Mouse (Mus musculus): ENCODE data around the gene Ipmk. TPM values are rescaled to one million over a fixed set of nuclear protein-coding genes. Genes with fewer than 3 reads are reported as not detected.

Gene Ipmk
- polyA plus RNA-seq, 1 experiment from 2014 or later: 11.7 TPM

- Histone ChIP-seq H3K4me1 (no peaks in the 10 kb centered on the region), H3K27ac (no peak overlapping the region), H3K36me3 (peaks cover 31% of the 10 kb centered on the region), H3K4me3 (no peak overlapping the region), H3K27me3 (ENCODE audit: insufficient read depth, poor library complexity, severe bottlenecking) (no peaks in the 10 kb centered on the region), H3K9me3 (no peaks in the 10 kb centered on the region)
- no peak for DNase-seq (ENCODE audit: low spot score)
- 86% methylated on average over 6 of the region's 6 CpGs for whole genome bisulfite sequencing
These were observed 19.2 kb upstream of the Ipmk start for GRCm38 (mm10) chr10:71328382-71328781.

GRCm38 (mm10) chr10:71328870-71329269 is 18.7 kb upstream of the Ipmk start:
- Histone ChIP-seq H3K9me3 (no peaks in the 10 kb centered on the region), H3K36me3 (peaks cover 36% of the 10 kb centered on the region), H3K4me1 (no peaks in the 10 kb centered on the region), H3K27ac (no peak overlapping the region), H3K4me3 (no peak overlapping the region), H3K27me3 (ENCODE audit: insufficient read depth, poor library complexity, severe bottlenecking) (no peaks in the 10 kb centered on the region)
- DNase-seq (ENCODE audit: low spot score): peak; percentile 7
- 85% methylated on average over 5 of the region's 5 CpGs for WGBS

- H3K4me3 ChIP-seq: no peak overlapping the region
- WGBS: 93% methylated on average over 6 of the region's 6 CpGs
- no peaks in the 10 kb centered on the region for H3K27me3 ChIP-seq (ENCODE audit: insufficient read depth, poor library complexity, severe bottlenecking)
- no peaks in the 10 kb centered on the region for H3K9me3 ChIP-seq
- peak; percentile 53 for DNase-seq (ENCODE audit: low spot score)
- H3K4me1 ChIP-seq: no peaks in the 10 kb centered on the region
- H3K27ac ChIP-seq: no peak overlapping the region
- H3K36me3 ChIP-seq: peaks cover 40% of the 10 kb centered on the region
These were observed 18.3 kb upstream of the Ipmk start for GRCm38 (mm10) chr10:71329295-71329694.

- Histone ChIP-seq H3K27ac (no peak overlapping the region), H3K27me3 (ENCODE audit: insufficient read depth, poor library complexity, severe bottlenecking) (no peaks in the 10 kb centered on the region), H3K4me1 (no peaks in the 10 kb centered on the region), H3K9me3 (no peaks in the 10 kb centered on the region), H3K36me3 (peaks cover 48% of the 10 kb centered on the region), H3K4me3 (no peak overlapping the region)
- WGBS: 91% methylated on average over 12 of the region's 12 CpGs
- peak; percentile 50 for DNase-seq (ENCODE audit: low spot score)
These were observed 17.5 kb upstream of the Ipmk start for GRCm38 (mm10) chr10:71330070-71330469.

DNA sequence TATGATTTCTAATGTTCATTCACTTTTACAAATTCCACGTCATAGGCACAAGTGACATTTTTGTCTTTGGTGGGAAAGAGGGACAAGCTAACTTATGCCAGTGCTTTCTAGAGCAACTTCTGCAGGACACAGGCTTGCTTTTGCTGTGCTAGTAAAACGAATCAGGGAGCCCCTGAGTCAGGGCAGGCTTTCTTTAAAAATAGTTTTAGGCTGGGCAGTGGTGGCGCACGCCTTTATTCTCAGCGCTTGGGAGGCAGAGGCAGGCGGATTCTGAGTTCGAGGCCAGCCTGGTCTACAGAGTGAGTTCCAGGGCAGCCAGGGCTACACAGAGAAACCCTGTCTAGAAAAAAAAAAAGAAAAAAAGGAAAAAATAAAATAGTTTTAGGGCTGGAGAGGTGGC is 15.7 kb upstream of the Ipmk start:
- Histone ChIP-seq H3K36me3 (peaks cover 60% of the 10 kb centered on the region), H3K4me1 (no peaks in the 10 kb centered on the region), H3K27ac (no peak overlapping the region), H3K4me3 (no peak overlapping the region), H3K27me3 (ENCODE audit: insufficient read depth, poor library complexity, severe bottlenecking) (no peaks in the 10 kb centered on the region), H3K9me3 (no peaks in the 10 kb centered on the region)
- WGBS: 90% methylated on average over 7 of the region's 7 CpGs
- DNase-seq (ENCODE audit: low spot score): peak; percentile 54

- H3K9me3 ChIP-seq: no peaks in the 10 kb centered on the region
- no peak overlapping the region for H3K4me3 ChIP-seq
- H3K36me3 ChIP-seq: peaks cover 60% of the 10 kb centered on the region
- 92% methylated on average over 4 of the region's 4 CpGs for WGBS
- H3K27ac ChIP-seq: no peak overlapping the region
- no peaks in the 10 kb centered on the region for H3K4me1 ChIP-seq
- DNase-seq (ENCODE audit: low spot score): peak; percentile 59
- no peaks in the 10 kb centered on the region for H3K27me3 ChIP-seq (ENCODE audit: insufficient read depth, poor library complexity, severe bottlenecking)
These were observed 15.2 kb upstream of the Ipmk start for GRCm38 (mm10) chr10:71332376-71332775.

- H3K27ac ChIP-seq: no peak overlapping the region
- H3K4me1 ChIP-seq: no peaks in the 10 kb centered on the region
- H3K9me3 ChIP-seq: no peaks in the 10 kb centered on the region
- DNase-seq (ENCODE audit: low spot score): no peak
- H3K4me3 ChIP-seq: no peak overlapping the region
- H3K36me3 ChIP-seq: peaks cover 60% of the 10 kb centered on the region
- WGBS: 91% methylated on average over 9 of the region's 9 CpGs
- no peaks in the 10 kb centered on the region for H3K27me3 ChIP-seq (ENCODE audit: insufficient read depth, poor library complexity, severe bottlenecking)
These were observed 14.7 kb upstream of the Ipmk start for GRCm38 (mm10) chr10:71332859-71333258.

DNA sequence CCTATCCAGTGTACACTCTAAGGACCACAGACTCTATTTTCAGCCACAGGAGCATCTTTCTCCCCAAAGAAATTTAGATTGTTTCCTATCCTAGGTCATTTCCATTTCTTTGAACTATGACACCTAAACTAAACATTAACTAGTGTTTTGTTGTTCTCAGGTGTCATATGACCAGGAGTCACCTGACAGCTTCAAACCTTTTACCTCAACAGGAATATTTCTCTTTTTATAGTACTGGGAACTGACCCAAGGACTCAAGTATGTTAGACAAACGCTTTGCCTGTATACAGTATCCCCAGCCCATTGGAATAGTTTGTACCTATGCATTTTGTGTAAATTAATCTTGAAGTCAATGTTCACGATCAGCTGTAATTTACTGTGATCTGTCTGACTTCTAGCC is 9.8 kb upstream of the Ipmk start:
- H3K27ac ChIP-seq: no peak overlapping the region
- no peak overlapping the region for H3K4me3 ChIP-seq
- H3K9me3 ChIP-seq: no peaks in the 10 kb centered on the region
- peaks cover 36% of the 10 kb centered on the region for H3K36me3 ChIP-seq
- DNase-seq (ENCODE audit: low spot score): no peak
- H3K27me3 ChIP-seq (ENCODE audit: insufficient read depth, poor library complexity, severe bottlenecking): no peaks in the 10 kb centered on the region
- WGBS: 95% methylated on average over 2 of the region's 2 CpGs
- H3K4me1 ChIP-seq: peaks cover 10% of the 10 kb centered on the region; the same call in 1 of the 2 replicates

GRCm38 (mm10) chr10:71338156-71338905 is 9.2 kb upstream of the Ipmk start:
- no peak for DNase-seq (ENCODE audit: low spot score)
- Histone ChIP-seq H3K27me3 (ENCODE audit: insufficient read depth, poor library complexity, severe bottlenecking) (no peaks in the 10 kb centered on the region), H3K9me3 (no peaks in the 10 kb centered on the region), H3K27ac (no peak overlapping the region), H3K4me1 (peaks cover 10% of the 10 kb centered on the region; the same call in 1 of the 2 replicates), H3K4me3 (no peak overlapping the region), H3K36me3 (peaks cover 30% of the 10 kb centered on the region)
- WGBS: 86% methylated on average over 8 of the region's 8 CpGs

- H3K4me3 ChIP-seq: no peak overlapping the region
- H3K36me3 ChIP-seq: peaks cover 18% of the 10 kb centered on the region
- H3K4me1 ChIP-seq: peaks cover 15% of the 10 kb centered on the region; the same call in 1 of the 2 replicates
- H3K27ac ChIP-seq: no peak overlapping the region
- H3K9me3 ChIP-seq: no peaks in the 10 kb centered on the region
- WGBS: 50% methylated on average over 4 of the region's 4 CpGs
- no peak for DNase-seq (ENCODE audit: low spot score)
- no peaks in the 10 kb centered on the region for H3K27me3 ChIP-seq (ENCODE audit: insufficient read depth, poor library complexity, severe bottlenecking)
These were observed 8.1 kb upstream of the Ipmk start for GRCm38 (mm10) chr10:71339463-71339862.

- H3K9me3 ChIP-seq: no peaks in the 10 kb centered on the region
- no peak overlapping the region for H3K27ac ChIP-seq
- H3K4me1 ChIP-seq: peaks cover 21% of the 10 kb centered on the region
- DNase-seq (ENCODE audit: low spot score): no peak
- WGBS: 67% methylated on average over 2 of the region's 2 CpGs
- no peaks in the 10 kb centered on the region for H3K27me3 ChIP-seq (ENCODE audit: insufficient read depth, poor library complexity, severe bottlenecking)
- H3K4me3 ChIP-seq: no peak overlapping the region
- H3K36me3 ChIP-seq: peaks cover 11% of the 10 kb centered on the region
These were observed 7.4 kb upstream of the Ipmk start for GRCm38 (mm10) chr10:71340195-71340594.

DNA sequence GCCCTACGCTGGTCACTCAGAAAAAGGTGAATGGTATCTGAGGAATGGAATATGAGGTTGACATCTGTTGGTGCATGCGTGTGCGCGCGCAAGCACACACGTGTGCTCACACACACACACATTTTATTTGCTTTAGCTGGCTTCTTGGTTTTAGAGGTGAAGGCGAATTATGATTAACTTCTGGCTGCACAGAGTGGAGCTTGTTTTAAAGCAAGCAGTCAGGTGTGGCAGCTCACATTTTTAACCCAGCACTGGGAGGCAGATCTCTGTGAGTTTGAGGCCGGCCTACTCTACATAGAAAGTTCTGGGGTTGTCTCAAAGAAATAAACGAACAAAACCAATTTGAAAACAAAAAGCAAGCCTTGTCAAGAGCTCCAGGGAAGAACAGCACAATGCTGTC is 6.3 kb upstream of the Ipmk start:
- Histone ChIP-seq H3K27ac (no peak overlapping the region), H3K4me3 (no peak overlapping the region), H3K27me3 (ENCODE audit: insufficient read depth, poor library complexity, severe bottlenecking) (no peaks in the 10 kb centered on the region), H3K4me1 (peaks cover 23% of the 10 kb centered on the region), H3K36me3 (peaks cover 1% of the 10 kb centered on the region; the same call in 1 of the 2 replicates), H3K9me3 (no peaks in the 10 kb centered on the region)
- WGBS: 92% methylated on average over 9 of the region's 9 CpGs
- no peak for DNase-seq (ENCODE audit: low spot score)

DNA sequence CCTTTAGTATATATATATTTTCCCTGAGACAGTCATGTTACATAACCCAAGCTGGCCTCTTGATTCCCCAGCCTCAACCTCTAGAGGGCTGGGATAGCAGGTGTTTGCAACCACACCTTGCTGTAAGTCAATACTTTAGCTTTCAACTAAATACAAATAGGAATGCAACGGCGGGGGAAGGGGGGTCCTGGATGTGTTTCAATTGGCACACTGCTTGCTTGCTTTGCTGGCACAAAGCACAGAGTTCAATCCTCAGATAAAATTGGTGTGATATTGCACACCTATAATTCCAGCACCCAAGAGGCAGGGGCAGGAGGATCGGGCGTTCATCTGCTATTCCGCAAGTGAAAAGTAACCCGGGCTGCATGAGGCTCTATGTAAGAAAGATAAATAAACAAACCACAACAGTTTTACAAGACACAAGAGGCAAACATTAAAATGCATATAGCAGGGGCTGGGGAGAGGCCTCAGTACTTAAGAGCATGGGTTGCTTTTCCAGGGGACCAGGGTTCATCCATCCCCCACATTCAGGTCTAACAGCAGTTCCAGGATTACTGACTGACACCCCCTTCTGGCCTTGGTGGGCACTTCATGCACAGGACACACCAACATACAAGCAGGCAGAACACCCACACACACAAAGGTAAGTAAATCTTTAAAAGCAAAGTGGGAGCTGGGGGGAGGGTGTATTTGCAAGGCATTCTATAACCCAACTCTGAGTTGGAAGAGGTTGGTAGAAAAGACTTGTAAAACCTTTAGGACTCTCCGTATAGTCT is 5.3 kb upstream of the Ipmk start:
- H3K27ac ChIP-seq: no peak overlapping the region
- H3K27me3 ChIP-seq (ENCODE audit: insufficient read depth, poor library complexity, severe bottlenecking): no peaks in the 10 kb centered on the region
- peaks cover 29% of the 10 kb centered on the region for H3K4me1 ChIP-seq
- no peak overlapping the region for H3K4me3 ChIP-seq
- H3K36me3 ChIP-seq: no peaks in the 10 kb centered on the region
- no peak for DNase-seq (ENCODE audit: low spot score)
- 91% methylated on average over 7 of the region's 7 CpGs for WGBS
- H3K9me3 ChIP-seq: no peaks in the 10 kb centered on the region

Data from heart, embryonic 10.5 days (tissue).